In the genomic region with DNA sequence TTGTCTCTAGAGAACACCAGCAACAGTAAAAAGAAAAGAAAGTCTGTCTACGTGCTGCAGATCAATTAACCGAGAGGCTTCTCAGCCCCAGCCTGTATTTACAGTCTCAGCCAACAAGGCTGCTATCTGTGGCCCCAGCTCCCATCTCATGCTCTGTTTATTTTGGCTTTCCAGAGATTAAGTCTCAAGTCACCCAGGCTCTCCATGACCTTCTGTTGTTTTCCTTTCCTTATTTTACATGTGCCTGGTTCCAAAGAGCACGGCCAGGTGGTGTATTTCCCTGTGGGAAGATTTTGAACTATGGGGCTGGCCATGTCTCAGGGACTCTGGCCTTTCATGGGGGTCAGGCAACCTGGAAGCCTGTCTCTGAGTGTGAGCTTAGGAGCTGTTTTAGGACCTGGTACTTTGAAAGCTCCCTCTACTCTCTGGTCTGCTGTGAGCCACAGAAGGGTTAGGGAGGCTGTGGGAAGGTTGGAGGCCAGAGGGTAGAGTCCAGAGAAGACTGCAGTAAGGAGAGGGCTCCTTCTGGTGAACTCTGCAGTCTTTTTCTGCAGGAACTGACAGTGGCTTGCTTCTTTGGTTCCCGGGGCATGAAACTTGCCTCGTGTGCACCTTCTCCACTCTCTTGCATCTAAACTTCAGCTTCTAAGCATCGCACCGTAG, we compare ENCODE assay signal across 16 mouse cellular contexts. TPM values are rescaled to one million over a fixed set of nuclear protein-coding genes. Genes with fewer than 3 reads are reported as not detected.
DNase-seq lines count a peak whose midpoint lies in the region; ATAC-seq and TF ChIP-seq lines count a peak whose summit lies in the region.
"Had no signal": no experiment of that assay in that cellular context is flagged by ENCODE, and none has a peak within 500 bp of the region (broad histone marks: within the 10 kb centered on the region; RNA-seq: fewer than 3 reads in every experiment).

No protein-coding gene starts in this region.

- H3K4me3 ChIP-seq in embryonic fibroblast, embryonic 13.5 days (ENCODE audit: insufficient read depth, low read length): no peak overlapping the region
- H3K4me3 ChIP-seq in intestine, embryonic 14.5 days (ENCODE audit: low read depth, low read length): no peak overlapping the region
- H3K4me3 ChIP-seq in small intestine, adult 2 months (ENCODE audit: low read depth, low read length): no peak overlapping the region
- H3K4me3 ChIP-seq: embryonic facial prominence, embryonic 15.5 days; forebrain, embryonic 15.5 days; limb, embryonic 10.5 days; neural tube, embryonic 13.5 days had no signal

- H3K36me3 ChIP-seq in intestine, embryonic 14.5 days (ENCODE audit: control insufficient read depth, insufficient read depth, low read length): no peaks in the 10 kb centered on the region
- no peaks in the 10 kb centered on the region for H3K36me3 ChIP-seq in small intestine, adult 2 months (ENCODE audit: control insufficient read depth, insufficient read depth, low read length)
- H3K36me3 ChIP-seq: embryonic facial prominence, embryonic 15.5 days; forebrain, embryonic 15.5 days; limb, embryonic 10.5 days; neural tube, embryonic 13.5 days had no signal

- DNase-seq in kidney, adult 9 months: peak; percentile 8
- no peak for DNase-seq in kidney, postnatal 4 days
- DNase-seq in intestine, embryonic 14.5 days (ENCODE audit: low spot score): no peak
- DNase-seq in right cerebral cortex, postnatal 10 days (ENCODE audit: low spot score in 2 of 2): no peak
- DNase-seq in cerebellum, adult 8-10 months: no peak
- DNase-seq: gastrocnemius, postnatal 14 days; heart, postnatal 36 days; lung, adult 2 months; right cerebral cortex, adult 18-20 months; thymus, adult 18-20 months had no signal

- H3K27me3 ChIP-seq in intestine, embryonic 14.5 days (replicated peaks; ENCODE audit: control insufficient read depth, insufficient read depth, low read length): no peaks in the 10 kb centered on the region
- H3K27me3 ChIP-seq in small intestine, adult 2 months (ENCODE audit: control insufficient read depth, insufficient read depth, low read length): no peaks in the 10 kb centered on the region
- H3K27me3 ChIP-seq: embryonic facial prominence, embryonic 15.5 days; forebrain, embryonic 15.5 days; neural tube, embryonic 13.5 days had no signal

- TF ChIP-seq POLR2A in embryonic fibroblast, embryonic 13.5 days (IDR thresholded peaks at IDR 0.05; ENCODE audit: low read depth, low read length): no peak
- no peak for TF ChIP-seq POLR2A in small intestine, adult 2 months (IDR thresholded peaks at IDR 0.05; ENCODE audit: low read depth, low read length)

- WGBS in intestine, embryonic 14.5 days: 55% methylated on average over 7 of the region's 7 CpGs
- 44% methylated on average over 7 of the region's 7 CpGs for WGBS in small intestine, adult 2 months

- no peaks in the 10 kb centered on the region for H3K9me3 ChIP-seq in intestine, embryonic 14.5 days (ENCODE audit: control insufficient read depth, low read length)
- H3K9me3 ChIP-seq: embryonic facial prominence, embryonic 15.5 days; forebrain, embryonic 15.5 days; limb, embryonic 10.5 days; neural tube, embryonic 13.5 days had no signal

- TF ChIP-seq CTCF in embryonic fibroblast, embryonic 13.5 days (IDR thresholded peaks at IDR 0.05; ENCODE audit: borderline replicate concordance, insufficient read depth, low read length): no peak
- no peak for TF ChIP-seq CTCF in small intestine, adult 2 months (IDR thresholded peaks at IDR 0.05; ENCODE audit: extremely low read depth, insufficient read length, insufficient replicate concordance, low read depth, low read length)

- H3K9ac ChIP-seq in intestine, embryonic 14.5 days (ENCODE audit: low read length): no peak overlapping the region
- H3K9ac ChIP-seq: embryonic facial prominence, embryonic 15.5 days; forebrain, embryonic 15.5 days; neural tube, embryonic 13.5 days had no signal

- peak overlapping the region; percentile 43 for H3K27ac ChIP-seq in embryonic fibroblast, embryonic 13.5 days (ENCODE audit: insufficient read depth, low read length)
- H3K27ac ChIP-seq in intestine, embryonic 14.5 days (ENCODE audit: low read depth): peak overlapping the region; percentile 64
- peak overlapping the region; percentile 80 for H3K27ac ChIP-seq in small intestine, adult 2 months (ENCODE audit: insufficient read depth, low read depth, low read length)
- H3K27ac ChIP-seq: embryonic facial prominence, embryonic 15.5 days; forebrain, embryonic 15.5 days; limb, embryonic 10.5 days; neural tube, embryonic 13.5 days had no signal

- peaks cover 15% of the 10 kb centered on the region; the same call in 1 of the 2 replicates for H3K4me1 ChIP-seq in embryonic fibroblast, embryonic 13.5 days (ENCODE audit: control insufficient read depth, insufficient read depth, low read length)
- H3K4me1 ChIP-seq in intestine, embryonic 14.5 days (replicated peaks; ENCODE audit: control insufficient read depth, insufficient read depth, low read length): peaks cover 10% of the 10 kb centered on the region; the same call in 1 of the 2 replicates
- peaks cover 27% of the 10 kb centered on the region; the same call in 1 of the 2 replicates for H3K4me1 ChIP-seq in small intestine, adult 2 months (ENCODE audit: control insufficient read depth, insufficient read depth, insufficient read length, low read length)
- H3K4me1 ChIP-seq: embryonic facial prominence, embryonic 15.5 days had no signal

- ATAC-seq in intestine, embryonic 14.5 days (replicated peaks; ENCODE audit: low FRiP score, low TSS enrichment, low read depth): peak; percentile 66; the same call in 1 of the 2 replicates
- ATAC-seq: forebrain, embryonic 15.5 days had no signal

- no peak overlapping the region; the same call in 1 of the 2 replicates for H3K4me2 ChIP-seq in intestine, embryonic 14.5 days (ENCODE audit: low read length)
- H3K4me2 ChIP-seq: embryonic facial prominence, embryonic 15.5 days; forebrain, embryonic 15.5 days; neural tube, embryonic 13.5 days had no signal

RNA-seq across cellular contexts. Expression of gene Rnf141, which starts 7.4 kb away (rescaled TPM):
- polyA plus RNA-seq in embryonic fibroblast, embryonic 13.5 days (2011; ENCODE audit: insufficient read length, low read depth, missing spikeins): 36.1 and 41.2 TPM in 2 replicates
- polyA plus RNA-seq in intestine, embryonic 14.5 days (2014; fragmentation: Nextera tagmentation; extraction: Ambion mirVana): 40.8 and 41.2 TPM in 2 replicates
- 7.6 and 21.2 TPM in 2 replicates for polyA plus RNA-seq in small intestine, adult 2 months (2012; rRNA removed)

RNA-seq across cellular contexts. Expression of gene Lyve1, which starts 11.4 kb away (rescaled TPM):
- polyA plus RNA-seq in embryonic fibroblast, embryonic 13.5 days (2011; ENCODE audit: insufficient read length, low read depth, missing spikeins): not detected in 2 replicates
- 7.8 and 10.3 TPM in 2 replicates for polyA plus RNA-seq in intestine, embryonic 14.5 days (2014; fragmentation: Nextera tagmentation; extraction: Ambion mirVana)
- polyA plus RNA-seq in small intestine, adult 2 months (2012; rRNA removed): 3.4 and 8.9 TPM in 2 replicates
